Mouse (Mus musculus) central nervous system, embryonic 11.5 days (tissue): ENCODE data around the gene Extl1. TPM values are rescaled to one million over a fixed set of nuclear protein-coding genes. Genes with fewer than 3 reads are reported as not detected.

Source experiments
- polyA plus RNA-seq: library from polyadenylated mRNA; depleted of rRNA; stranded (reverse); fragments of >200 nt; gene quantifications from 2 replicates; pipeline ENCODE4 v1.2.3, GENCODE M21; 2012; rRNA removed

The Extl1 gene
- 0.22 and 0.68 TPM in 2 replicates for polyA plus RNA-seq

GRCm38 (mm10) chr4:134383750-134384149, at the start of gene Extl1:
Gene Extl1, minus strand, starts transcription at chr4:134383850.

GRCm38 (mm10) chr4:134395977-134396825, 12.6 kb upstream of the Extl1 start, which contains the start of gene Pafah2:
Gene Pafah2, plus strand, starts transcription at chr4:134396320.

GRCm38 (mm10) chr4:134343071-134344031, 40.3 kb downstream of the Extl1 start, which contains the start of gene Slc30a2:
Gene Slc30a2, plus strand, starts transcription at chr4:134343181.

GRCm38 (mm10) chr4:134314876-134315275, 68.8 kb downstream of the Extl1 start, which contains the start of gene Trim63:
Gene Trim63, plus strand, starts transcription at chr4:134315120.

Other genes with a start within 250 kb of the Extl1 start
- gene Cep85, start 196.7 kb downstream of the Extl1 start, polyA plus RNA-seq, result 33.3 and 37.3 TPM in 2 replicates
- 0.10 TPM in 1 of 2 replicates, not detected in the other for gene Gm7534, start 180.8 kb downstream of the Extl1 start, polyA plus RNA-seq
- not detected in 2 replicates for gene Catsper4, start 156.5 kb downstream of the Extl1 start, polyA plus RNA-seq
- gene Cnksr1, start 145.5 kb downstream of the Extl1 start, polyA plus RNA-seq, result 0.25 and 0.62 TPM in 2 replicates
- gene E130218I03Rik, start 140.2 kb downstream of the Extl1 start, polyA plus RNA-seq, result 0.08 TPM in 1 of 2 replicates, not detected in the other
- 14.1 and 15.2 TPM in 2 replicates for gene Zfp593, start 138.3 kb downstream of the Extl1 start, polyA plus RNA-seq
- 0.31 TPM in 1 of 2 replicates, not detected in the other for gene Gm30191, start 136.9 kb downstream of the Extl1 start, polyA plus RNA-seq
- gene Grrp1, start 129.7 kb downstream of the Extl1 start, polyA plus RNA-seq, result 7.5 and 8.5 TPM in 2 replicates
- gene Pdik1l, start 96.0 kb downstream of the Extl1 start, polyA plus RNA-seq, result 9.3 and 14.4 TPM in 2 replicates
- gene Trim63, start 68.7 kb downstream of the Extl1 start, polyA plus RNA-seq, result 1.8 and 3.1 TPM in 2 replicates
- 0.07 TPM in 1 of 2 replicates, not detected in the other for gene Slc30a2, start 40.7 kb downstream of the Extl1 start, polyA plus RNA-seq
- gene Pafah2, start 12.5 kb upstream of the Extl1 start, polyA plus RNA-seq, result 12.0 and 14.2 TPM in 2 replicates
- gene Stmn1, start 84.5 kb upstream of the Extl1 start, polyA plus RNA-seq, result 1,055 and 1,621 TPM in 2 replicates
- gene Paqr7, start 112.8 kb upstream of the Extl1 start, polyA plus RNA-seq, result 2.3 and 3.2 TPM in 2 replicates
- gene Aunip, start 127.1 kb upstream of the Extl1 start, polyA plus RNA-seq, result 15.3 and 19.8 TPM in 2 replicates
- 78.0 and 94.1 TPM in 2 replicates for gene Mtfr1l, start 151.5 kb upstream of the Extl1 start, polyA plus RNA-seq
- 25.8 and 47.2 TPM in 2 replicates for gene Selenon, start 168.3 kb upstream of the Extl1 start, polyA plus RNA-seq